Mouse (Mus musculus) ES-Bruce4 (cell line): ENCODE measurements around the gene Trdmt1. TPM values are rescaled to one million over a fixed set of nuclear protein-coding genes. Genes with fewer than 3 reads are reported as not detected.

Experiments used
- H3K27ac ChIP-seq: 2 replicates; pipeline ENCODE4 v1.5.1; 2012; ENCODE audit warnings: low read length, inconsistent platforms; ENCODE audit not compliant: insufficient read depth
- H3K27me3 ChIP-seq: 2 replicates; pipeline ENCODE4 v1.6.1; 2012; ENCODE audit warnings: mild to moderate bottlenecking, low read length, inconsistent platforms; ENCODE audit not compliant: control insufficient read depth, poor library complexity, insufficient read depth, severe bottlenecking
- H3K36me3 ChIP-seq: 2 replicates; pipeline ENCODE4 v1.6.1; 2012; ENCODE audit warnings: inconsistent platforms, mild to moderate bottlenecking, low read length, moderate library complexity; ENCODE audit not compliant: control insufficient read depth, poor library complexity, insufficient read depth, severe bottlenecking
- H3K4me1 ChIP-seq: one replicate; pipeline ENCODE4 v1.8.1; 2011; ENCODE audit warnings: low read length; ENCODE audit not compliant: control insufficient read depth, insufficient read depth
- H3K4me3 ChIP-seq: 2 replicates; pipeline ENCODE4 v1.5.1; 2011; ENCODE audit warnings: low read depth, mild to moderate bottlenecking, low read length
- H3K9ac ChIP-seq: 2 replicates; pipeline ENCODE4 v1.6.1; 2012; ENCODE audit warnings: low read depth, mild to moderate bottlenecking, inconsistent platforms; ENCODE audit not compliant: poor library complexity, severe bottlenecking
- H3K9me3 ChIP-seq: replicated peaks from 2 replicates; pipeline ENCODE4 v1.6.1; 2012; ENCODE audit warnings: mild to moderate bottlenecking, low read length, inconsistent platforms; ENCODE audit not compliant: control insufficient read depth, poor library complexity, insufficient read depth, severe bottlenecking
- CTCF ChIP-seq: IDR thresholded peaks from one replicate; pipeline ENCODE4 v1.8.1; 2011; ENCODE audit warnings: low read depth, low read length
- EP300 ChIP-seq: IDR thresholded peaks from 2 replicates; pipeline ENCODE4 v1.6.1; 2011; ENCODE audit warnings: low read depth, low read length; ENCODE audit not compliant: insufficient read depth
- POLR2A ChIP-seq: IDR thresholded peaks from one replicate; pipeline ENCODE4 v1.8.1; 2011; ENCODE audit warnings: low read length; ENCODE audit not compliant: insufficient read depth
- polyA plus RNA-seq: library from polyadenylated mRNA; stranded (reverse); fragments of >200 nt; gene quantifications from 2 replicates; pipeline ENCODE4 v1.2.4, GENCODE M21; 2011; ENCODE audit warnings: low read depth; ENCODE audit not compliant: missing spikeins, insufficient read depth, insufficient read length

The Trdmt1 gene
- polyA plus RNA-seq, 1 experiment: 14.9 TPM

DNA sequence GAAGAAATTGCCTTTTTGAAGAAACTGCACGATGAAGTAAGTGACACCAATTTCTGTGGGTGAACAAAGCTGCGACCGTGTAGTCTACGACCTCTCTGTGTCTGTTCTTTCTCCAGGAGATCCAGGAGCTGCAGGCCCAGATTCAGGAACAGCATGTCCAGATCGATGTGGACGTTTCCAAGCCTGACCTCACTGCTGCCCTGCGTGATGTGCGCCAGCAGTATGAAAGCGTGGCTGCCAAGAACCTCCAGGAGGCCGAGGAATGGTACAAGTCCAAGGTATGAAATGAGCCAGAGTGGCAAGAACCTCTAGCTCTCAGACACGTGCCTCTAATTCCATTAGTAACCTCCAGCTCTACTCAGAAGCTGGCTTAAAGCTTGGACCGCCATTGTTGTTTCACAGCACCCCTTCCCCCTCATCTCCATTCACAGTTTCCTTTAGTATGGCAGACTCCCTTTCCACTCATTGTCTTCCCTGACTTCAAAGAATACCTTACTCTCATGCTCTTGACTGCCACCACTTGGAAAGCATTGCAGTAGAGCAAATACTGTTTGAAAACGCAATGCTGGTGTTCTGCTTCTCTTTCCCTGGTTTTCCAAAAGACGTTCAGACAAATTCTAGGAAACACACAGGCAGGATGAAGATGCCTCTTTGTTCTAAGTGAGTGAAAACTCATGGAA lies 34.1 kb upstream of the Trdmt1 start:
- no peak overlapping the region for H3K4me3 ChIP-seq
- H3K4me1 ChIP-seq: no peaks in the 10 kb centered on the region
- no peak for TF ChIP-seq CTCF
- TF ChIP-seq POLR2A: no peak
- no peak for TF ChIP-seq EP300
- no peak overlapping the region for H3K27ac ChIP-seq
- no peaks in the 10 kb centered on the region; the same call in 1 of the 2 replicates for H3K36me3 ChIP-seq
- no peaks in the 10 kb centered on the region for H3K9me3 ChIP-seq
- H3K9ac ChIP-seq: no peak overlapping the region
- H3K27me3 ChIP-seq: no peaks in the 10 kb centered on the region

DNA sequence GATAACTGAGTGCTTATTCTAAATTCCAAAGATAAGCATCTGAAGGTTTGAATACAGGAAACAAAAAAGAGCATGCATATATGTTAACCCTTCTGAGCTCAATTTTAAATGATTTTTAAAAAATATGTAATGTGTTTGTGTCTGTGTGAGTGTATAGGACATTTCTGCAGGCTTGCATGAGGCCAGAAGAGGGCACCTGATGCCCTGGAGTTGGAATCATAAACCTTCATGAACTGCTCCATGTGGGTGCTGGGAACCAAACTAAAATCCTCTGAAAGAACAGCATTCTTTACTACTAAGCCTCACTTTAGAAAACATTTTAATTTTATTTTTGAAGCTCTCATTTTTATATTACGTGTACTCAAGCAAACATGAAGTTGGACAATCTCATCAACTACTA lies 32.9 kb upstream of the Trdmt1 start:
- no peak overlapping the region for H3K27ac ChIP-seq
- H3K4me3 ChIP-seq: no peak overlapping the region
- no peak for TF ChIP-seq CTCF
- no peak for TF ChIP-seq EP300
- TF ChIP-seq POLR2A: no peak
- no peaks in the 10 kb centered on the region for H3K9me3 ChIP-seq
- no peaks in the 10 kb centered on the region; the same call in 1 of the 2 replicates for H3K36me3 ChIP-seq
- peaks cover 3% of the 10 kb centered on the region; the same call in 1 of the 2 replicates for H3K27me3 ChIP-seq
- no peaks in the 10 kb centered on the region for H3K4me1 ChIP-seq
- no peak overlapping the region for H3K9ac ChIP-seq

DNA sequence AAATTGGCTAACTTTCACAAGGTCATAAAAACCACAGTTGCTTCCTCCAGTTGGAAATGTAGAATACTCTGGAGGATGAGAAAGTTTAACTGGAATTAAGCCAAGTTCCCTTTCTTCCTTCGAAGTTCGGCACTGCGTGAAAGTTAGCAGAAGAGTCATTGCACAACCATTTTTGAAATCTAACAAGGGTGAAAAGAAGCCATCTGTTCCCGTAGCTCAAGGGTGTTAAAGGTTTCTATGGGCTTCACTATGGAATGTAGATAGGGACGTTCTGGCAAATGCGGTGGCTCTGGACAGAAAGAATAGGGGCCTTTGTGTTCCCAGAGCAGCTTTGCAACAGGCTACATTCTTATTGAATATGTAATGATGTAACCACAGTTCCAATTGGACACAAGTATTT lies 31.5 kb upstream of the Trdmt1 start:
- Histone ChIP-seq H3K36me3 (no peaks in the 10 kb centered on the region; the same call in 1 of the 2 replicates), H3K9me3 (no peaks in the 10 kb centered on the region), H3K27ac (no peak overlapping the region), H3K4me1 (no peaks in the 10 kb centered on the region), H3K4me3 (no peak overlapping the region), H3K9ac (no peak overlapping the region), H3K27me3 (peaks cover 3% of the 10 kb centered on the region; the same call in 1 of the 2 replicates)
- TF ChIP-seq CTCF (no peak), POLR2A (no peak), EP300 (no peak)

DNA sequence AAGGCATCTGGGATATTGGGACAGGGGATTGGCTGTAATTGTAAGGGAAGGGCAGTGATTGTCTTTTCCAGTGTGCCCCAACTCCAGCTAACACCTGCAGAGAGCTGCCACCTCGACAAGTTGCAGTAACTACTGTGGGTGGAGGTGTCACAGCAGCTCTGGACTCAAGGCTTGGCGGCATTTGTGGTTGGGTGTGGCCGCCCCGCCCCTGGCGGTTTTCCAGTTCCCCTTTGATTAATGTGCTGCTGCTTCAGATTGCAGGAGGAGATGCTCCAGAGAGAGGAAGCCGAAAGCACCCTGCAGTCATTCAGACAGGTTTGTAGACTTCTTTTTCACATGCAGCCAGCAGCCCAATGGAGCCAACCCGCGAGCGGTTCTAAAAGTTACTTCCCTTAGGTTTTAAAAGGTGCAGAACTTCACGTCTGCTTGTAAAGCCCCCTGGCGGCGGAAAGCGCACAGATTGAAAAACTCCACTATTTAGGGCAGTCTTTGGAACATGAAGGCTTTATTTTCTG lies 30.9 kb upstream of the Trdmt1 start:
- H3K9me3 ChIP-seq: no peaks in the 10 kb centered on the region
- no peaks in the 10 kb centered on the region for H3K4me1 ChIP-seq
- TF ChIP-seq CTCF (peak; percentile 30), EP300 (no peak)
- no peaks in the 10 kb centered on the region; the same call in 1 of the 2 replicates for H3K36me3 ChIP-seq
- H3K27ac ChIP-seq: no peak overlapping the region
- peaks cover 3% of the 10 kb centered on the region; the same call in 1 of the 2 replicates for H3K27me3 ChIP-seq
- peak overlapping the region; percentile 33 for H3K4me3 ChIP-seq
- no peak overlapping the region for H3K9ac ChIP-seq

DNA sequence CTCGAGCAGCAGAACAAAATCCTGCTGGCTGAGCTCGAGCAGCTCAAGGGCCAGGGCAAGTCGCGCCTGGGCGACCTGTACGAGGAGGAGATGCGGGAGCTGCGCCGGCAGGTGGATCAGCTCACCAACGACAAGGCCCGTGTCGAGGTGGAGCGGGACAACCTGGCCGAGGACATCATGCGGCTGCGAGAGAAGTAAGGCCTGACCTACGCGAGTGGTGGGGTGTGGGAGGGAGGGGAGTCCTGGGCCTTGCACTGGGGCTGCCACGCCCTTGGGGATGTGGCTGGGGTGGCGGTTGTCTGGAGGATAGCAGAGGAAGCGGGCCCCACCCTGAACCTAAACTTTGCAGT lies 30.3 kb upstream of the Trdmt1 start:
- TF ChIP-seq POLR2A (no peak), EP300 (no peak), CTCF (no peak)
- Histone ChIP-seq H3K9ac (no peak overlapping the region), H3K27ac (no peak overlapping the region), H3K27me3 (peaks cover 3% of the 10 kb centered on the region; the same call in 1 of the 2 replicates), H3K36me3 (no peaks in the 10 kb centered on the region; the same call in 1 of the 2 replicates), H3K4me3 (peak overlapping the region; percentile 65), H3K9me3 (no peaks in the 10 kb centered on the region), H3K4me1 (no peaks in the 10 kb centered on the region)
